Mouse (Mus musculus): ENCODE measurements at regions not wholly inside any gene's neighbourhood (a gene's known extent, or its start where the extent isn't known, plus 50 kb on each side); places are given as distances from the start of the nearest gene placed in this dataset.
"Not testable (repeated sequence)": the region's sequence is repeated elsewhere in the genome, so short reads cannot be mapped to it uniquely, and the experiment has no call there.

GRCm38 (mm10) chr1:185851262-185851893 lies 265.7 kb downstream of the Lyplal1 start:
- no peak for DNase-seq

DNA sequence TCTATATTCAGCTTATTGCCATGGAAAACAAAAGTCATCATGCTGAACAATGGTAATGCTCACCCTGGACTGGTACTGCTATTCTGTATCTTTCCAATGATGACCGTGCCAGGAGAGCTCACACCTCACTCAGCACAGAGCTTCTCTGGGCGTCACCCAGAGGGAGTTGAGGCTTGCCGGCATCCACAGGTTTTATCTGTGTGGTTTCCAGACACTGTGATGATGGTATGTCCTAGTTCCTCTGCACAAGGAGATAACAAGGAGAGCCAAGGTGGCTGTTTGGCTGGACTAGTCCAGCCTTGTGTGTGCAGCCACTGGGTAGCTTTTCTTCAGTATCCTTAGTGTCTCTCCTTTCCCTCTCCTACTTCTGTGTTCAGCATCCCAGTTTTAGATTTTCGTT lies 255.4 kb downstream of the Lyplal1 start:
- DNase-seq = no peak

- DNase-seq = no peak
Observed at GRCm38 (mm10) chr1:185865945-185866344, 251.2 kb downstream of the Lyplal1 start.

DNA sequence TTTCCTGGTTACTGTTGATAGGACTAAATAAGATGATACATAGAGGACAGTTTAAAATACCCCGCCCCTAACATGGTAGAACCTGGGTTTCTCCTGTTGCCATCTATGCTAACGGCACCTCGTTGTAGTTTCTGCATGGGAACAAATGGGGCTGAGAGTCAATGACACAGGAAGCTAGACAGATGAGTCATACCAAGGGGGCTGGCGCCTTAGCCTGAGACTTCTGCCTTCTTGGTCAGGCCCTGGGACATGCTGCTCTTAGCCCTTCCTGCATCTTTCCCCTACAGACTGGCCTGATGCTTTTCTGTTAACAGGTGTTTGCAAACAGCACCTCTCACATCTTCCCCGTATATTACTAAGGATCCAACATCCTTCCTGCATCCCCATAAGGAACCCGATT lies 250.5 kb downstream of the Lyplal1 start:
- no peak for DNase-seq

- DNase-seq = no peak
Observed at GRCm38 (mm10) chr1:185867018-185867417, 250.1 kb downstream of the Lyplal1 start.

DNA sequence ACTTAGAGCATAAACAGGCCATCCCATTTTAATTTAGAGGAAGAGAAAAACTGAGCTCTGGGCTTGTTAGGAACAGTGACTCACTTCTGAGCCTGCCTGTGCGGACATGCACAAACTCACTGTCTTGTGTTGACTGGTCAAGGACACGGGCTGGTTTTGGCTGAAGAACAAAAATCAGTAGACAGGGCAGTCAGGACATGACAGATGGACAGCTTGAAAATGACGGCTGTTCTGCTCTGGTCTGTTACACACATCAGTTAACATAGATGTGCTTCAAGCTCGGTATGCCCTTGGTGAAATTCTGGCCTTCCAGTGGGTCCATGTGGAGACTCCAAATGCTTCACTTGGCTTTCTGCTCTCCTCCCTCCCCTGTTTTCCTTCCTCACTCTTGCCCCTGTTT lies 248.4 kb downstream of the Lyplal1 start:
- DNase-seq = peak; percentile 29

DNA sequence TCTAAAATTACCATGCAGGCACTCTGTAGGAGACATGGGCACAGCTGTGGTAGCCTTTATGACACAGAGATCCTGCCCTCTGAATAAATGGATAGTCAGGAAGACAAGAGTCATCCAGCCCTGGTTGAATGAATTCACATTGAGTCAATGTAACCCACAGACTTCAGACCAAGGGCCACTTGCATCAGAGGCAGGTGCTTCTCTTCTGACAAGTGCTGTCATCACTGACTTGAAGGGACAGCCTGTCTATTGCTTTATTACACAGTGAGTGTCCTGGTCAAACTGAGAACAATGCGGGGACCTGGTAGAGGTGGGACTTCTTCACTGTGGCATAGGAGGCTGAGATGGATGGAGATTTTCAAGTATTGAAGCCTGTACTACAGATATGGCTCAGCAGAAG lies 230.1 kb downstream of the Lyplal1 start:
- DNase-seq = no peak

DNA sequence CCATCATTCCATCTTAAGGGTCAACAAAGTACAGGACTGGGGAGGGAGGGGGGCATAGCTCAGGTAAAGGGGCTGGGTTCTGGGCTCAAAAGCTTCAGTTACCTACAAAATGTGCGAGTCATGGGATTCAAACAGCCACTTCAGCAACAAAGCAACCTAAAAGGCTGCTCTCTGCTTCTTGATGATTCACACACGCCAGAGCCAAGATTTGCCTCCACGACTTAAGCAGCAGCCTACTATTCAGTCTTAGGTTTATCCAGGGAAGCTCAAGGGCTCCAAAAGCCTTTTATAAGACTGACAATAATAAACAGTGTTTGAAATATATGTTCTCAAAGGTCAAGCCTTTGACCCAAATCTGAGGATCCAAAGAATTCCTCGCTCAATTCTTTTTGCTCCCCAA lies 225.3 kb downstream of the Lyplal1 start:
- no peak for DNase-seq

DNA sequence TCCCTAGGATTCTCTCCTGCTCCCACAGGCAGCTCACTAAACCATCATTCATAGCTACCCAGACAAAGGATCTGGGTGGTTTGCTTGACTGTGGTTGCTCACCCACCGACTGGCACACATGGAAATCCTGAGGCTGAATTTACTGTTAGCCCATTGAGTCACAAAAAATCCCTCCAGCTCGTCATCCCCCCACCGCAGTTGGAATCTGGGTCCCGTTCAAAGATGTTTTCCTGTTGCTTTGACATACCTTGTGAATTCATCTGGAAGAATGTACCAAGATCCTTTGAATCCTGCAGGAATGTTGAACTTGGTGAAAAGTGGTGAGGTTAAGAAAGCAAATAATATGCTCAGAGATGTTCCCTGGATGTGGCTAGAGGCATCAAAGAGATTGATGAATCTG lies 223.7 kb downstream of the Lyplal1 start:
- DNase-seq = no peak

- DNase-seq = no peak
Observed at GRCm38 (mm10) chr1:185898475-185898874, 218.6 kb downstream of the Lyplal1 start.

- DNase-seq = no peak
Observed at GRCm38 (mm10) chr1:185900316-185900715, 216.8 kb downstream of the Lyplal1 start.

DNA sequence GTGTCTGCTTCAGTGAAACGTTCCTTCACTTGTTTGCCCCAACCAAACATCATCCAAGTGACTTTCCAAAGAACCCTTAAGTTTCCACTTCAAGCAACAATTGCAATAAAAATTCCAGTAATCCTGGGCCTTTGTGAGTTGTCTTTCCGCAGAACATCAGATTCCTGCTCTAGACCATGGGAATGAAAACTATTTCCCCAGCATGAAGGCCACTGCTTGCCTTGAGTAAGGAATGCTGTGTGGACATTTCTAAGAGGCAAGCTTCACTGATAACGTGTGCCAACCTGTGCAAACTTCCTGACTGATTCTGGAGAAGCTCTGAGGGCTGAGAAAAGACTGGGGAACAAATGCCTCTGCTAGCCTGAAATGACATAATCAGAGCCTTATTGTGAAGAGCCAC lies 214.7 kb downstream of the Lyplal1 start:
- DNase-seq = no peak

DNA sequence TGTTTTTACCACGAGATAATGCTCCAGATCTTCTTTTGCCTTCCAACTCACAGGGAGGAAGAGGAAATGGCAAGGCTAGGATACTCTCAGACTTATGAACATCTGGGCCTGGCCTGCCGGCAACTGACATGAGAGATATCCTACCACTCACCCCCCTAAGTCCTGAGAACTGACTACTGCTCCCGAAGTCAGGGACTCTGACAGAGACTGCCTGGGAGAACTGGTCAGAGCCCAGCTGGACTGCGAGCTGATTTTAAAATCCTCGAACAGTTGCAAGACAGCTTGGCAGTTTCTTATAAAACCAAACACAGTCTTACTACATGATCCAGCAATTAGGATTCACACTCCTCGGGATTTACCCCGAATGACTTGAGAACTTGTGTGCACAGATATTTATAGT lies 211.4 kb downstream of the Lyplal1 start:
- DNase-seq = no peak

DNA sequence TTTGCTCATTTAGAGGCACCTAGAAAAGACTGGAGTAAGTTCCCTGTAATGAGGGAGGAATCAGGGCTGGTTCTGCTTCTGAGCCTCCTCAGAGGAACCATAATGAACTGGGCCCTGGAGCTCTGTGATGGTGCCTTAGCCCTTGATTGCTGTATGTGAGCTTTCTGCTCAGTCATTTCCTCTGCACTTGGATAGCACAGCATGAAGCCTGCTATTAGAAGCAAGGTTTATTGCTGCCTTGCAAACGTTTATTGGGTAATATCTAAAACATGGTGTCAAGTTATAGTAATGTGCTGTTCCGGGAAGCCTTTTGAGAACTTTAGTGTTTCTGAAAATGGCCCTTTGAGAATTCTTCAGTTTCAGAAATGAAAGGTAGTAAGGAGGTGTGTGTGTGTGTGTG lies 201.5 kb downstream of the Lyplal1 start:
- DNase-seq = no peak

DNA sequence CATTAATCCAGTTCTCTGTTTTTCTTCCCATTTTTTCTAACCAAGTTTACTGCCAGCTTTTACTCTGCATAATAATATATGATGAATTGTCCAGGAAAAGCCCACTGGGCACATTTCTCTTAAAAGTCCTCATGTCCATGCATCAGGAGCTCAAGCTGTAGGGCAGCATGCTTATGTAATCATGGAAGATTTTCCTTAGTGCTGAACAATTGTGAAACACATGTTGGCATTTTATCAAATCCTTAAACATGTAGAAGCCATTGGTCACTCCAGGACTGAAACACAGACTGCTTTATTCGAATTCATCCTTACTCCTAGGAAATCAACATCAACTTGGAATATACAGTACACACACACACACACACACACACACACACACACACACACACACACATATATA lies 198.4 kb downstream of the Lyplal1 start:
- no peak for DNase-seq

DNA sequence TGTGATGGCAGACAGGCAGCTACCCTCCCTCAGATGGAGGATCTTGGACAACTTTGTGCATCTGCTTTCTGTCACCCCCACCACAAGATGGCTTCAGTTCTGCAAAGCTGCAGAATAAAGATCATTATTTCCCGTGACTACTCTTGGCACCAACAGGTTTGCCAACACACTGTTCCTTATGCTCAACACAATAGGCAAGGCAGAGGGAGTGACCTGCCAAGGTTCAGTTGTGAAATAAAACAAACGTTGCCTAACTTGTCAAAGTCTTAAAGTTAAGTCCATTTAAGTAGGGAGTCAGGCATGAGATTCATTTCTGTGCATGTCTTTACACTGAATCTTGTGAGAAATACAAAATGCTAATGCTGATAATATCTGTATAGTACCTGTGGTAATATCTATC lies 193.4 kb downstream of the Lyplal1 start:
- no peak for DNase-seq

DNA sequence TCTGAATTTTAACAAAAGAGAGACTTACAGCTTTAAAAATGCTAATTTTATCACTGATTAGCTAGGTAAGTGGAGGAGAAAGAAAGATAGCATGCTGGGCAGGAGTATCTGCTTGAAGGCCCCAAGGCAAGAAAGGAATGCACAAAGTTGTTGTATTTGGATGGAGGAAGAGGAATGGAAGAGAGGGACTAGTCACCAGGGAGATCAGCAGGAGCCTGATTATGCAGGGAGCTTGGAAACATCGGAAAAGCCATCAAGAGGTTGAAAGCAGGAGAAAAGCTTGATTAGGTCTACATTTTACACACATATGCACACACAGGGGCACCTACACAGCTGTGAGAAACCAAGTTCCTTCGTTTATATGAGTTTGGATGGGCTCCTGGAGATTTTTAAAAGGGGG lies 188.1 kb downstream of the Lyplal1 start:
- no peak for DNase-seq

DNA sequence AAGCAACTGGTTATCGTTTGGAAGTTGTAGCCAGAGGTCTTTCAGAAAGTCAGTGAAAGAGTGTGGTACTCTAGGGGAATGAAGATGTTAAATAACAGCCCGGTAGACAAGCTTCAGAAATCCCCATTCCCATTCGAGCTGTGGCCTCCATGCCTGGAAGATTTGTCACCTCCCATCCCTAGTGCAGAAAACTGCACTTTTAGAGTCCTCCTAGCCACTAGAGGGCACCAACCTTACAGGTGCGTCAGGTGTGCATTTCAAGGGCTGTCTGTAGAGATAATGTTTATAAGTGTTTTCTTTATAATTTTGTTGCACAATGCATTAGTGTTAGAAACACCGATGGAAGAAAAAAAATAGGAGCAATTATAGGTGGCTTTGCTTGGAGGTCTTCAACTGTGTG lies 187.3 kb downstream of the Lyplal1 start:
- no peak for DNase-seq

DNA sequence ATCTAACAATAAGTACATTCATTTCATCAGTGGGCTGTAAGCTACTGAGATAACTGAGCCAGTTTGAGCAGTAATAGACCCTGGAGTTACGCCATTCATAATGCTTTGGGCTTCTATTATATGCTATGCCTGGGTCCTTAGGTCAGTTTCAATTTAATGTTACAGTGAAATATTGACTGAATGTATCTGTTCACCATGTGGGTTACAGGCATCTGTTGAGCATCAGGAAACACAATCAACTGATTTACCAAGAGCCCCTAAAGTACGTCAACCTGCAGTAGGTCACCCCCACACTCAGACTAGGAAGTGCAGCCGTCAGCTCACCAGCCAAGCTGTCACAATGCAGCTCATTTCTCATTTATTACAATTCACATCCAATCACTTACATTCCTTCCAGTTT lies 183.5 kb downstream of the Lyplal1 start:
- no peak for DNase-seq

DNA sequence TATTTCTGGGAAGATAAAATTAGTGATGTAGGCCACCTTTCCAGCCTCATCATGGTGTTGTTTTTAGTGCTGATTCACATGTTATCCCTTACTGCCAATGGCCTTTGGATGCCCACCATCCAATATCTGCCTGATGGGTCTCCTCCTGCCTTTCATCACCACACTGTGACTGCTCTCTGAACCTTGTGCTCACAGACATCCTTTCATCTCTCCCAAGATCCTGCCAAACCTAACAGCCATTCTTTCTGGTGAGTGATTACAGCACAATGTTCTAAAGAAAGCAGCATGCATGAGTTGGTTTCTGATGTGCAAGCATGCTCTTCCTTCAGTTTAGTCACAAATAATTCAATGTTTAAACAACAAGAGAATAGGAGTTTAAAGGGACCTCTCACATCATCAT lies 180.1 kb downstream of the Lyplal1 start:
- no peak for DNase-seq

- no peak for DNase-seq
Observed at GRCm38 (mm10) chr1:185939914-185940313, 177.2 kb downstream of the Lyplal1 start.

GRCm38 (mm10) chr1:185940511-185940910 lies 176.6 kb downstream of the Lyplal1 start:
- DNase-seq = no peak

DNA sequence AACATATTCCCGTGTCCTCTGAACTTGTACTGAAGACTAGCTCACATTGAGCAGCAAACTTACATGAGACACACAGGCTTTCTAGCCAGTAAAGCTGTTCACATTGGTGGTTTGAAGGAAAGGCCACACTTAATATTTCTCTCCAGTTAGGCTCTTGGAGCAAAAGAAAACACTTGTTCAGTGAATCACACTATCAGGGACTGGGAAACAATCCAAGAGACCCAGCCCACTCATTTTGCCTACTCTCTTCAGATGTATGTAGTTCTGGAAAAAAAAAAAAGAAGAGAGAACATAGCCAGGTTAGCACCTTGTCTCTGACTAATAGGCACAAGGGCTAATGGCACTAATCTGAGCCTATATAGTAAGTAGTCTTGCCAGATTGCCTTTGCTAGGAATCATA lies 165.9 kb downstream of the Lyplal1 start:
- DNase-seq = no peak

- DNase-seq = not testable (repeated sequence)
Observed at GRCm38 (mm10) chr1:185955821-185956220, 161.3 kb downstream of the Lyplal1 start.

DNA sequence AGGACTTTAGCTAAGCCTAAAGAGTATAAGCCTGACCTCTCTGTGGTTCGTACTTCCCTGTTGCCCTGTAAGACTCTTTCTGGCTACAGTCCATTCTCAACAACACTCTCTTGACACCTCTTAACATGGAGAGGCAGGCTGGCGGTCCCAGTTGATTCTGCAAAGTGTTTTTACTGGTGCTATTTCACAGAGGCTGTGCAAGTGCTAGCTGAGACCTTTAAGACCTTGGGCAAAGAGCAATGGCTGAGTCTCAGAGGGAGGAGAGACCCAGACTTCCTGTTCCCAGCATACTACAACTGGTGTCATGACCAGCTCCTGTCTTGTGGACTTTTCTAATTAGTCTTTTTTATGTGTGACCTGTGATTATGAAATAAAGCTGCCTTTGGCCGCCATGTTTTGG lies 159.6 kb downstream of the Lyplal1 start:
- DNase-seq = no peak

DNA sequence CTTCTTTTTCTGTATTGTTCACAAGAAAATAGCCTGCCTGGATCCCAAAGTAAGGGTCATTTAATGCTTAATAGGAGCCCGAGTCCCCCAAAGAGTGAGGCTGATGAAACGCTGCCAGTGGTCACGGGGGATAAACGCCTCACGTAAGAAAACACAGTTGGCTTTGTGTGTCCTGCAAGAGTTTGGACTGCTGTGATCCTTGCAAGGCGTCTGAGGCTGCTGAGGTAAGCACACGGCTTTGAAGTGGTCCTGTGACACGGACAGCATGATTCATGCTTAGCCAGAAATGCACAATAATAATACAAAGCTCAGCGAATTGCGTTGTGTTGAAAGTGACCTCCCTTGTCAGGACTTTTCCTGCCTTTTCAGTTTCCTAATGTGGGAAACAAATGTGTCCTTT lies 158.8 kb downstream of the Lyplal1 start:
- DNase-seq = no peak

All from cerebellum, adult 11-12 months (tissue).